Mouse (Mus musculus): ENCODE results near the gene Olfr1295. TPM values are rescaled to one million over a fixed set of nuclear protein-coding genes. Genes with fewer than 3 reads are reported as not detected.

Olfr1295 gene
- total RNA-seq (2021), result not detected in 2 replicates
- long read RNA-seq, result 0 reads

- DNase-seq, result no peak
These were observed at the start of gene Olfr1295 for GRCm38 (mm10) chr2:111569581-111569980. Gene Olfr1295, minus strand, starts transcription at chr2:111569681.

- DNase-seq, result no peak
These were observed 29.3 kb downstream of the Olfr1295 start, which contains the start of gene Olfr1294 for GRCm38 (mm10) chr2:111540191-111540590. Gene Olfr1294, minus strand, starts transcription at chr2:111540291.

GRCm38 (mm10) chr2:111524903-111525302, 44.6 kb downstream of the Olfr1295 start, which contains the start of gene Olfr1293-ps:
Gene Olfr1293-ps, plus strand, starts transcription at chr2:111525203.
- DNase-seq, result no peak

- DNase-seq, result no peak
These were observed 52.0 kb downstream of the Olfr1295 start for GRCm38 (mm10) chr2:111517451-111517850.

Other genes with a start within 250 kb of the Olfr1295 start
- gene Olfr1281, start 243.2 kb downstream of the Olfr1295 start, total RNA-seq (2021), result not detected in 2 replicates
- not detected in 2 replicates for gene Olfr1282, start 233.6 kb downstream of the Olfr1295 start, total RNA-seq (2021)
- not detected in 2 replicates for gene Olfr1283, start 202.9 kb downstream of the Olfr1295 start, total RNA-seq (2021)
- not detected in 2 replicates for gene Olfr1284, start 194.2 kb downstream of the Olfr1295 start, total RNA-seq (2021)
- not detected in 2 replicates for gene Olfr1286, start 146.6 kb downstream of the Olfr1295 start, total RNA-seq (2021)
- not detected in 2 replicates for gene Olfr1287, start 120.5 kb downstream of the Olfr1295 start, total RNA-seq (2021)
- gene Olfr1288, start 95.6 kb downstream of the Olfr1295 start, total RNA-seq (2021), result not detected in 2 replicates
- gene Olfr1289, start 88.9 kb downstream of the Olfr1295 start, total RNA-seq (2021), result not detected in 2 replicates
- gene Olfr1290, start 75.9 kb downstream of the Olfr1295 start, total RNA-seq (2021), result not detected in 2 replicates
- gene Olfr1291-ps1, start 72.5 kb downstream of the Olfr1295 start, total RNA-seq (2021), result not detected in 2 replicates
- not detected in 2 replicates for gene Olfr1293-ps, start 44.5 kb downstream of the Olfr1295 start, total RNA-seq (2021)
- gene Olfr1294, start 29.4 kb downstream of the Olfr1295 start, total RNA-seq (2021), result not detected in 2 replicates
- gene Olfr1297, start 56.8 kb upstream of the Olfr1295 start, total RNA-seq (2021), result not detected in 2 replicates
- not detected in 2 replicates for gene Olfr1298, start 79.5 kb upstream of the Olfr1295 start, total RNA-seq (2021)
- not detected in 2 replicates for gene Olfr1299, start 91.7 kb upstream of the Olfr1295 start, total RNA-seq (2021)
- not detected in 2 replicates for gene Olfr1301, start 181.3 kb upstream of the Olfr1295 start, total RNA-seq (2021)
- not detected in 2 replicates for gene Olfr1302, start 207.7 kb upstream of the Olfr1295 start, total RNA-seq (2021)